Mouse (Mus musculus) B cell, adult (primary cell): Measurements from ENCODE around the gene Tgfbrap1. TPM values are rescaled to one million over a fixed set of nuclear protein-coding genes. Genes with fewer than 3 reads are reported as not detected.

Experiments
- total RNA-seq: library from RNA; stranded (reverse); gene quantifications from 4 replicates; pipeline ENCODE4 v1.2.4, GENCODE M21; 2023; ENCODE audit not compliant: inconsistent age

Tgfbrap1 gene
- total RNA-seq = 27.2 to 31.2 TPM (median 28.9 TPM) in 4 replicates

DNA sequence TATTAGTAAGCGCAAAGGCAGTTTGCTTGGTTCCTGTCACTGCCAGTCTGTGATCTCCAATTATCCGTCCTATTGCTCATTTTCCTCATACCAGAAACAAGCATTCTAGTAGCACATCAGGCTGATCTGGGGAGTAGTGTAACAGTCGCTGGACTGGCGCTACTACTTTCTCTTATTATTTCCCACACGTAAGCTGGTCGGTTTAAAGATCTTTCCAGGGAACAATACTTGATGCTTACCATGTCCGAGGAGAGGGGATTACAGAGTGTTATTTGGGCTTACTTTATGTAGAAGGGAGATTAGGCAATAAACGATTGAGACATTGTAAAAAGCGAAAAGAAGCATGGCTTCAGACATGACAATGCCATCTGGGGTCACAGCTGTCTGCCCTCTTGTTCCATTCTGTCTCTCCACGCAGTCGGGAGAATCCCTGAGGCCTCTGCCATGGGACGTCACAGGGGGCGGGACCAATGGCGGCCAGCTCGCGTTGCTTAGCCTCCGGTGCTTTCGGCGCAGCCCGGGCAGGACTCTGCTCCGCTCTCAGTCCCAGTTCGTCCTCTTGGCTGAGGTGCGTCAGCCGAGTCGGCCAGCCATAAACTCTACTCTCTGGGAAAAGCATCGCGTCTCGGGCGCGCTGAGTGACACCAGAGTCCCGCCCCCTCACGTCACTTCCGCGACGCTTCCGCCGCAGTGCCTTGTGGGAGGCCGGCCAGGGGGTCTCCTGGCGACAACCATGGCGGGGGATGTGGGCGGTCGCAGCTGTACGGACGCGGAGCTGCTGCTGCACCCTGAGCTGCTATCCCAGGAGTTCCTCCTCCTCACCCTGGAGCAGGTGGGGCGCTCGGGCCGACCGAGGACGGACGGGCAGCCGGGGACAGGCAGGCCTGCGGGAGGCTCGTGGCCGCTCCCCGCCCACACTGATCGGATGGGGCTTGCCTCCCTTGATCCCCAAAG lies at the start of gene Tgfbrap1, which contains the start of gene AI597479:
TSS of gene Tgfbrap1 (minus strand) at position 607 of the 954 bp plus-strand sequence.
TSS of gene AI597479 (plus strand) at position 680 of the 954 bp plus-strand sequence.

Other genes starting within 250 kb of the Tgfbrap1 start
- 38.7 to 47.7 TPM (median 44.2 TPM) in 4 replicates for gene Mrps9, start 247.4 kb downstream of the Tgfbrap1 start, total RNA-seq
- not detected in 4 replicates for gene Gpr45, start 145.8 kb downstream of the Tgfbrap1 start, total RNA-seq
- 6.0 to 7.5 TPM (median 7.1 TPM) in 4 replicates for gene AI597479, start 73 bp upstream of the Tgfbrap1 start, total RNA-seq
- gene Fhl2, start 98.3 kb upstream of the Tgfbrap1 start, total RNA-seq = 0.66 to 1.1 TPM (median 0.70 TPM) in 3 of 4 replicates, not detected in the other